Mouse (Mus musculus): ENCODE measurements at regions not wholly inside any gene's neighbourhood (a gene's known extent, or its start where the extent isn't known, plus 50 kb on each side); places are given as distances from the start of the nearest gene placed in this dataset.

- no peaks in the 10 kb centered on the region for H3K9me3 ChIP-seq (ENCODE audit: control insufficient read depth, low read length)
- no peak for ATAC-seq (ENCODE audit: low FRiP score, low TSS enrichment)
- H3K36me3 ChIP-seq (ENCODE audit: control insufficient read depth, insufficient read depth, low read length): no peaks in the 10 kb centered on the region
- H3K27me3 ChIP-seq (ENCODE audit: control insufficient read depth, insufficient read depth, low read length): 0 out of 2 replicates have a peak, but pooled peaks cover 5% of the 10 kb centered on the region
- no peak overlapping the region for H3K4me2 ChIP-seq (ENCODE audit: low read length)
- no peak overlapping the region for H3K27ac ChIP-seq (replicated peaks; ENCODE audit: low read depth, low read length)
- no peak overlapping the region for H3K9ac ChIP-seq (replicated peaks; ENCODE audit: low read length)
- no peak overlapping the region for H3K4me3 ChIP-seq (replicated peaks; ENCODE audit: low read depth, low read length)
- H3K4me1 ChIP-seq (ENCODE audit: control insufficient read depth, insufficient read depth, low read length): peaks cover 24% of the 10 kb centered on the region
- DNase-seq: no peak
- WGBS: 91% methylated on average over 4 of the region's 4 CpGs
Observed at GRCm38 (mm10) chr4:124190775-124191174, 273.0 kb upstream of the 4930535I16Rik start.

- no peaks in the 10 kb centered on the region for H3K9me3 ChIP-seq (ENCODE audit: control insufficient read depth, low read length)
- H3K27me3 ChIP-seq (ENCODE audit: control insufficient read depth, insufficient read depth, low read length): 0 out of 2 replicates have a peak, but pooled peaks cover 5% of the 10 kb centered on the region
- DNase-seq (no peak), ATAC-seq (ENCODE audit: low FRiP score, low TSS enrichment) (no peak)
- no peak overlapping the region for H3K4me2 ChIP-seq (ENCODE audit: low read length)
- no peaks in the 10 kb centered on the region for H3K36me3 ChIP-seq (ENCODE audit: control insufficient read depth, insufficient read depth, low read length)
- H3K27ac ChIP-seq (replicated peaks; ENCODE audit: low read depth, low read length): no peak overlapping the region
- 82% methylated on average over 13 of the region's 13 CpGs for WGBS
- no peak overlapping the region for H3K9ac ChIP-seq (replicated peaks; ENCODE audit: low read length)
- H3K4me1 ChIP-seq (ENCODE audit: control insufficient read depth, insufficient read depth, low read length): peaks cover 24% of the 10 kb centered on the region
- no peak overlapping the region for H3K4me3 ChIP-seq (replicated peaks; ENCODE audit: low read depth, low read length)
Observed at GRCm38 (mm10) chr4:124189993-124190385, 272.2 kb upstream of the 4930535I16Rik start.

- H3K4me3 ChIP-seq (replicated peaks; ENCODE audit: low read depth, low read length): no peak overlapping the region
- peaks cover 24% of the 10 kb centered on the region for H3K4me1 ChIP-seq (ENCODE audit: control insufficient read depth, insufficient read depth, low read length)
- 0 out of 2 replicates have a peak, but pooled peaks cover 5% of the 10 kb centered on the region for H3K27me3 ChIP-seq (ENCODE audit: control insufficient read depth, insufficient read depth, low read length)
- H3K9me3 ChIP-seq (ENCODE audit: control insufficient read depth, low read length): no peaks in the 10 kb centered on the region
- DNase-seq (peak; percentile 69), ATAC-seq (ENCODE audit: low FRiP score, low TSS enrichment) (no peak; the same call in 1 of the 2 replicates)
- no peaks in the 10 kb centered on the region for H3K36me3 ChIP-seq (ENCODE audit: control insufficient read depth, insufficient read depth, low read length)
- 27% methylated on average over 24 of the region's 24 CpGs for WGBS
- H3K27ac ChIP-seq (replicated peaks; ENCODE audit: low read depth, low read length): no peak overlapping the region; the same call in 1 of the 2 replicates
- no peak overlapping the region for H3K9ac ChIP-seq (replicated peaks; ENCODE audit: low read length)
- H3K4me2 ChIP-seq (ENCODE audit: low read length): no peak overlapping the region
Observed at GRCm38 (mm10) chr4:124189352-124189992, 271.6 kb upstream of the 4930535I16Rik start.

- peaks cover 15% of the 10 kb centered on the region for H3K4me1 ChIP-seq (ENCODE audit: control insufficient read depth, insufficient read depth, low read length)
- H3K4me3 ChIP-seq (replicated peaks; ENCODE audit: low read depth, low read length): no peak overlapping the region
- WGBS: 8% methylated on average over 4 of the region's 4 CpGs
- H3K9me3 ChIP-seq (ENCODE audit: control insufficient read depth, low read length): no peaks in the 10 kb centered on the region
- 0 out of 2 replicates have a peak, but pooled peaks cover 5% of the 10 kb centered on the region for H3K27me3 ChIP-seq (ENCODE audit: control insufficient read depth, insufficient read depth, low read length)
- H3K4me2 ChIP-seq (ENCODE audit: low read length): no peak overlapping the region
- H3K27ac ChIP-seq (replicated peaks; ENCODE audit: low read depth, low read length): peak overlapping the region; percentile 47; the same call in 1 of the 2 replicates
- DNase-seq: peak; percentile 80
- H3K9ac ChIP-seq (replicated peaks; ENCODE audit: low read length): no peak overlapping the region
- ATAC-seq (ENCODE audit: low FRiP score, low TSS enrichment): peak; percentile 55; the same call in 1 of the 2 replicates
- no peaks in the 10 kb centered on the region for H3K36me3 ChIP-seq (ENCODE audit: control insufficient read depth, insufficient read depth, low read length)
Observed at GRCm38 (mm10) chr4:124187108-124187507, 269.3 kb upstream of the 4930535I16Rik start.

- no peak overlapping the region for H3K27ac ChIP-seq (replicated peaks; ENCODE audit: low read depth, low read length)
Observed at GRCm38 (mm10) chr4:124181335-124181734, 263.5 kb upstream of the 4930535I16Rik start.

GRCm38 (mm10) chr4:124178401-124179018 is 260.7 kb upstream of the 4930535I16Rik start:
- Histone ChIP-seq H3K4me3 (replicated peaks; ENCODE audit: low read depth, low read length) (peak overlapping the region; percentile 38), H3K27ac (replicated peaks; ENCODE audit: low read depth, low read length) (no peak overlapping the region), H3K4me2 (ENCODE audit: low read length) (peak overlapping the region; percentile 85), H3K4me1 (ENCODE audit: control insufficient read depth, insufficient read depth, low read length) (peaks cover 9% of the 10 kb centered on the region; the same call in 1 of the 2 replicates), H3K27me3 (ENCODE audit: control insufficient read depth, insufficient read depth, low read length) (0 out of 2 replicates have a peak, but pooled peaks cover 6% of the 10 kb centered on the region), H3K9me3 (ENCODE audit: control insufficient read depth, low read length) (no peaks in the 10 kb centered on the region), H3K36me3 (ENCODE audit: control insufficient read depth, insufficient read depth, low read length) (no peaks in the 10 kb centered on the region), H3K9ac (replicated peaks; ENCODE audit: low read length) (peak overlapping the region; percentile 55)
- DNase-seq (peak; percentile 77), ATAC-seq (ENCODE audit: low FRiP score, low TSS enrichment) (no peak)
- WGBS: 2% methylated on average over 50 of the region's 50 CpGs

More at GRCm38 (mm10) chr4:124181335-124181734, 263.5 kb upstream of the 4930535I16Rik start:
- 87% methylated on average over 4 of the region's 4 CpGs for WGBS
- 0 out of 2 replicates have a peak, but pooled peaks cover 6% of the 10 kb centered on the region for H3K27me3 ChIP-seq (ENCODE audit: control insufficient read depth, insufficient read depth, low read length)
- H3K4me3 ChIP-seq (replicated peaks; ENCODE audit: low read depth, low read length): no peak overlapping the region
- peaks cover 9% of the 10 kb centered on the region; the same call in 1 of the 2 replicates for H3K4me1 ChIP-seq (ENCODE audit: control insufficient read depth, insufficient read depth, low read length)
- no peaks in the 10 kb centered on the region for H3K36me3 ChIP-seq (ENCODE audit: control insufficient read depth, insufficient read depth, low read length)
- no peak overlapping the region for H3K9ac ChIP-seq (replicated peaks; ENCODE audit: low read length)
- no peak for DNase-seq
- ATAC-seq (ENCODE audit: low FRiP score, low TSS enrichment): no peak
- no peak overlapping the region for H3K4me2 ChIP-seq (ENCODE audit: low read length)
- H3K9me3 ChIP-seq (ENCODE audit: control insufficient read depth, low read length): no peaks in the 10 kb centered on the region

GRCm38 (mm10) chr4:124175531-124175930 is 257.7 kb upstream of the 4930535I16Rik start:
- Histone ChIP-seq H3K4me2 (ENCODE audit: low read length) (no peak overlapping the region), H3K27ac (replicated peaks; ENCODE audit: low read depth, low read length) (no peak overlapping the region), H3K4me3 (replicated peaks; ENCODE audit: low read depth, low read length) (no peak overlapping the region), H3K9me3 (ENCODE audit: control insufficient read depth, low read length) (no peaks in the 10 kb centered on the region), H3K36me3 (ENCODE audit: control insufficient read depth, insufficient read depth, low read length) (no peaks in the 10 kb centered on the region), H3K9ac (replicated peaks; ENCODE audit: low read length) (no peak overlapping the region), H3K4me1 (ENCODE audit: control insufficient read depth, insufficient read depth, low read length) (peaks cover 9% of the 10 kb centered on the region; the same call in 1 of the 2 replicates), H3K27me3 (ENCODE audit: control insufficient read depth, insufficient read depth, low read length) (0 out of 2 replicates have a peak, but pooled peaks cover 6% of the 10 kb centered on the region)
- no peak for ATAC-seq (ENCODE audit: low FRiP score, low TSS enrichment)
- 62% methylated on average over 6 of the region's 6 CpGs for WGBS
- no peak for DNase-seq

- no peak for DNase-seq
- Histone ChIP-seq H3K4me1 (ENCODE audit: control insufficient read depth, insufficient read depth, low read length) (peaks cover 10% of the 10 kb centered on the region), H3K4me3 (replicated peaks; ENCODE audit: low read depth, low read length) (no peak overlapping the region), H3K9ac (replicated peaks; ENCODE audit: low read length) (no peak overlapping the region), H3K4me2 (ENCODE audit: low read length) (no peak overlapping the region), H3K27ac (replicated peaks; ENCODE audit: low read depth, low read length) (no peak overlapping the region), H3K9me3 (ENCODE audit: control insufficient read depth, low read length) (no peaks in the 10 kb centered on the region), H3K36me3 (ENCODE audit: control insufficient read depth, insufficient read depth, low read length) (no peaks in the 10 kb centered on the region), H3K27me3 (ENCODE audit: control insufficient read depth, insufficient read depth, low read length) (no peaks in the 10 kb centered on the region)
- 91% methylated on average over 6 of the region's 6 CpGs for WGBS
- ATAC-seq (ENCODE audit: low FRiP score, low TSS enrichment): no peak
Observed at GRCm38 (mm10) chr4:124154627-124155026, 236.8 kb upstream of the 4930535I16Rik start.
